In the genomic region with DNA sequence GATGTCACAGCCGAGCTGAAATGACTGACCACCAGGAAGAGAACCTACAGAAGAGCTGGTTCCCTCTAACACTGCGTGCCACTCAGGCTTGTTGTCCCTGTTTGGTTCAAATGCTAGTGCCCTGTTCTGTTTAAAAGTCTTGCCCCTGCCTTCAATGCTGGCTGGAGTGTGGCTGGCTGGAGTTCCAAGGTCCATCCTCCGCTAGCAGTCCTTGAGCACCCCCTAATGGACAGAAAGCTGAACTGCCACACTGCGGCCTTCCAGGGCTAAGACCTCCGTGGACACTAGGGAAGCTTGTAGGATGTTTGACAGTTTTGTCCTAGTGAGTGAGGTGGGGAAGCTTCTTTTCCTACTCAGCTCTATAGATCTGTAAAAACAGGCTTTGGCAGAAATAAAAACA, we compare ENCODE assay signal across 8 mouse cellular contexts. TPM values are rescaled to one million over a fixed set of nuclear protein-coding genes. Genes with fewer than 3 reads are reported as not detected.
DNase-seq lines count a peak whose midpoint lies in the region; ATAC-seq and TF ChIP-seq lines count a peak whose summit lies in the region.

No protein-coding gene starts in this region.

- no peak for TF ChIP-seq POLR2A in thymus, adult 2 months (IDR thresholded peaks at IDR 0.05; ENCODE audit: control insufficient read depth, extremely low read depth, insufficient read depth, low read length, poor library complexity)
- no peak for TF ChIP-seq POLR2A in bone marrow macrophage, adult 2 months (IDR thresholded peaks at IDR 0.05; ENCODE audit: borderline replicate concordance, low read depth, low read length)
- no peak for TF ChIP-seq POLR2A in embryonic fibroblast, embryonic 13.5 days (IDR thresholded peaks at IDR 0.05; ENCODE audit: low read depth, low read length)
- TF ChIP-seq POLR2A in limb, embryonic 14.5 days (IDR thresholded peaks at IDR 0.05; ENCODE audit: borderline replicate concordance, extremely low read depth, insufficient read depth, insufficient read length): no peak

- no peak overlapping the region for H3K9ac ChIP-seq in limb, embryonic 14.5 days (ENCODE audit: low read depth, low read length, severe bottlenecking)
- H3K9ac ChIP-seq in stomach, postnatal 0 days (ENCODE audit: low read length): no peak overlapping the region

- no peaks in the 10 kb centered on the region for H3K27me3 ChIP-seq in thymus, adult 2 months (ENCODE audit: control insufficient read depth, insufficient read depth, low read length)
- no peaks in the 10 kb centered on the region for H3K27me3 ChIP-seq in limb, embryonic 14.5 days (ENCODE audit: control insufficient read depth, insufficient read depth, low read length)
- no peaks in the 10 kb centered on the region for H3K27me3 ChIP-seq in stomach, postnatal 0 days (ENCODE audit: control insufficient read depth, insufficient read depth, low read length)

- H3K4me1 ChIP-seq in thymus, adult 2 months (replicated peaks; ENCODE audit: control insufficient read depth, insufficient read depth, low read length): no peaks in the 10 kb centered on the region
- H3K4me1 ChIP-seq in bone marrow macrophage, adult 2 months (ENCODE audit: control insufficient read depth, insufficient read depth, low read length): no peaks in the 10 kb centered on the region
- no peaks in the 10 kb centered on the region for H3K4me1 ChIP-seq in embryonic fibroblast, embryonic 13.5 days (ENCODE audit: control insufficient read depth, insufficient read depth, low read length)
- no peaks in the 10 kb centered on the region for H3K4me1 ChIP-seq in limb, embryonic 14.5 days (ENCODE audit: control insufficient read depth, insufficient read depth, low read length)
- H3K4me1 ChIP-seq in stomach, postnatal 0 days (replicated peaks; ENCODE audit: control insufficient read depth, insufficient read depth): no peaks in the 10 kb centered on the region

- peak; percentile 55 for DNase-seq in thymus, adult 2 months
- DNase-seq in thymus, adult 18-20 months: no peak
- peak; percentile 56 for DNase-seq in limb, embryonic 14.5 days (ENCODE audit: low spot score)
- peak; percentile 83 for DNase-seq in stomach, postnatal 0 days (ENCODE audit: low spot score)

- H3K36me3 ChIP-seq in thymus, adult 2 months (ENCODE audit: control insufficient read depth, insufficient read depth, low read length): no peaks in the 10 kb centered on the region
- H3K36me3 ChIP-seq in limb, embryonic 14.5 days (ENCODE audit: control insufficient read depth, insufficient read depth, low read length): no peaks in the 10 kb centered on the region
- H3K36me3 ChIP-seq in stomach, postnatal 0 days (ENCODE audit: control insufficient read depth, insufficient read depth, low read length): no peaks in the 10 kb centered on the region

- peak; percentile 89 to 97 for ATAC-seq in hematopoietic stem cell, adult 5-6 weeks (replicated peaks in 1 of 2; ENCODE audit: insufficient read depth in 1 of 2, low FRiP score in 2 of 2, low TSS enrichment in 1 of 2, low read depth in 1 of 2, poor library complexity in 2 of 2, severe bottlenecking in 2 of 2)
- no peak for ATAC-seq in limb, embryonic 14.5 days (ENCODE audit: low FRiP score, low read depth)
- peak; percentile 93 for ATAC-seq in monocyte, adult 5-6 weeks (replicated peaks; ENCODE audit: insufficient number of reproducible peaks, low FRiP score, low TSS enrichment, poor library complexity, severe bottlenecking)
- ATAC-seq in stomach, postnatal 0 days (ENCODE audit: low FRiP score, low TSS enrichment): peak; percentile 80

- H3K27ac ChIP-seq in thymus, adult 2 months (ENCODE audit: control insufficient read depth, insufficient read depth, low read length): no peak overlapping the region
- H3K27ac ChIP-seq in bone marrow macrophage, adult 2 months (ENCODE audit: insufficient read depth, low read depth, low read length): no peak overlapping the region
- no peak overlapping the region for H3K27ac ChIP-seq in embryonic fibroblast, embryonic 13.5 days (ENCODE audit: insufficient read depth, low read length)
- H3K27ac ChIP-seq in limb, embryonic 14.5 days (replicated peaks; ENCODE audit: low read depth, low read length): no peak overlapping the region
- H3K27ac ChIP-seq in stomach, postnatal 0 days (replicated peaks): no peak overlapping the region

- peak; percentile 79; the same call in 1 of the 2 replicates for TF ChIP-seq CTCF in thymus, adult 2 months (IDR thresholded peaks at IDR 0.05; ENCODE audit: borderline replicate concordance, control insufficient read depth, extremely low read depth, insufficient read depth, low read length, poor library complexity)
- peak; percentile 67 for TF ChIP-seq CTCF in bone marrow macrophage, adult 2 months (IDR thresholded peaks at IDR 0.05; ENCODE audit: low read depth, low read length)
- peak; percentile 77 for TF ChIP-seq CTCF in embryonic fibroblast, embryonic 13.5 days (IDR thresholded peaks at IDR 0.05; ENCODE audit: borderline replicate concordance, insufficient read depth, low read length)
- TF ChIP-seq CTCF in stomach, postnatal 0 days (IDR thresholded peaks at IDR 0.05; ENCODE audit: low read depth): peak; percentile 99

- 25% methylated on average over 5 of the region's 5 CpGs for WGBS in thymus, adult 2 months
- WGBS in limb, embryonic 14.5 days: 20% methylated on average over 5 of the region's 5 CpGs
- WGBS in stomach, postnatal 0 days: 23% methylated on average over 5 of the region's 5 CpGs

- no peak overlapping the region for H3K4me2 ChIP-seq in limb, embryonic 14.5 days (replicated peaks; ENCODE audit: low read depth, low read length, severe bottlenecking)
- H3K4me2 ChIP-seq in stomach, postnatal 0 days (replicated peaks; ENCODE audit: low read depth): no peak overlapping the region

- H3K9me3 ChIP-seq in limb, embryonic 14.5 days (ENCODE audit: control insufficient read depth, low read length): no peaks in the 10 kb centered on the region
- H3K9me3 ChIP-seq in stomach, postnatal 0 days (ENCODE audit: control insufficient read depth, low read length): no peaks in the 10 kb centered on the region

- H3K4me3 ChIP-seq in thymus, adult 2 months (ENCODE audit: control insufficient read depth, insufficient read depth, low read length): no peak overlapping the region
- H3K4me3 ChIP-seq in bone marrow macrophage, adult 2 months (ENCODE audit: insufficient read depth, low read length): no peak overlapping the region
- H3K4me3 ChIP-seq in embryonic fibroblast, embryonic 13.5 days (ENCODE audit: insufficient read depth, low read length): no peak overlapping the region
- no peak overlapping the region for H3K4me3 ChIP-seq in limb, embryonic 14.5 days (replicated peaks; ENCODE audit: low read length)
- H3K4me3 ChIP-seq in stomach, postnatal 0 days (ENCODE audit: low read depth, low read length): no peak overlapping the region

- TF ChIP-seq EP300 in stomach, postnatal 0 days (optimal IDR thresholded peaks at IDR 0.05): no peak

RNA-seq across cellular contexts. Expression of gene Nup93, which starts 8.6 kb away (rescaled TPM):
- polyA plus RNA-seq in thymus, adult 2 months (2012; rRNA removed): 28.1 and 28.2 TPM in 2 replicates
- 21.4 and 23.7 TPM in 2 replicates for polyA plus RNA-seq in bone marrow macrophage, adult 2 months (2012; ENCODE audit: insufficient read depth, insufficient read length, missing spikeins)
- 58.2 and 65.0 TPM in 2 replicates for polyA plus RNA-seq in embryonic fibroblast, embryonic 13.5 days (2011; ENCODE audit: insufficient read length, low read depth, missing spikeins)
- 29.3 and 31.3 TPM in 2 replicates for total RNA-seq in hematopoietic stem cell, adult 5-6 weeks (2017)
- 60.5 and 64.0 TPM in 2 replicates for polyA plus RNA-seq in limb, embryonic 14.5 days (2012; rRNA removed)
- 72.3 and 79.9 TPM in 2 replicates for polyA plus RNA-seq in limb, embryonic 14.5 days (2014; fragmentation: Nextera tagmentation; extraction: Ambion mirVana)
- 11.8 to 21.1 TPM (median 12.5 TPM) in 3 replicates for total RNA-seq in monocyte, adult 5-6 weeks (2017)
- polyA plus RNA-seq in stomach, postnatal 0 days (2015; fragmentation: Nextera tagmentation; extraction: Ambion mirVana): 26.2 and 28.1 TPM in 2 replicates

RNA-seq across cellular contexts. Expression of gene Mt1, which starts 26.9 kb away (rescaled TPM):
- 155 and 260 TPM in 2 replicates for polyA plus RNA-seq in thymus, adult 2 months (2012; rRNA removed)
- 218 and 271 TPM in 2 replicates for polyA plus RNA-seq in bone marrow macrophage, adult 2 months (2012; ENCODE audit: insufficient read depth, insufficient read length, missing spikeins)
- 435 and 525 TPM in 2 replicates for polyA plus RNA-seq in embryonic fibroblast, embryonic 13.5 days (2011; ENCODE audit: insufficient read length, low read depth, missing spikeins)
- total RNA-seq in hematopoietic stem cell, adult 5-6 weeks (2017): 19.3 and 81.7 TPM in 2 replicates
- polyA plus RNA-seq in limb, embryonic 14.5 days (2012; rRNA removed): 91.7 and 100 TPM in 2 replicates
- 149 and 158 TPM in 2 replicates for polyA plus RNA-seq in limb, embryonic 14.5 days (2014; fragmentation: Nextera tagmentation; extraction: Ambion mirVana)
- 7.1 to 8.5 TPM (median 8.2 TPM) in 3 replicates for total RNA-seq in monocyte, adult 5-6 weeks (2017)
- 1,909 and 2,218 TPM in 2 replicates for polyA plus RNA-seq in stomach, postnatal 0 days (2015; fragmentation: Nextera tagmentation; extraction: Ambion mirVana)

RNA-seq across cellular contexts. Expression of gene Mt2, which starts 33.3 kb away (rescaled TPM):
- 16.2 and 21.0 TPM in 2 replicates for polyA plus RNA-seq in thymus, adult 2 months (2012; rRNA removed)
- polyA plus RNA-seq in bone marrow macrophage, adult 2 months (2012; ENCODE audit: insufficient read depth, insufficient read length, missing spikeins): 9.4 and 11.8 TPM in 2 replicates
- polyA plus RNA-seq in embryonic fibroblast, embryonic 13.5 days (2011; ENCODE audit: insufficient read length, low read depth, missing spikeins): 199 and 340 TPM in 2 replicates
- total RNA-seq in hematopoietic stem cell, adult 5-6 weeks (2017): 4.9 and 52.7 TPM in 2 replicates
- 32.8 and 51.6 TPM in 2 replicates for polyA plus RNA-seq in limb, embryonic 14.5 days (2012; rRNA removed)
- polyA plus RNA-seq in limb, embryonic 14.5 days (2014; fragmentation: Nextera tagmentation; extraction: Ambion mirVana): 39.6 and 48.1 TPM in 2 replicates
- total RNA-seq in monocyte, adult 5-6 weeks (2017): 3.1 TPM in 1 of 3 replicates, not detected in the others
- 570 and 681 TPM in 2 replicates for polyA plus RNA-seq in stomach, postnatal 0 days (2015; fragmentation: Nextera tagmentation; extraction: Ambion mirVana)

RNA-seq across cellular contexts. Expression of gene Mt3, which starts 53.3 kb away (rescaled TPM):
- 0.96 and 1.9 TPM in 2 replicates for polyA plus RNA-seq in thymus, adult 2 months (2012; rRNA removed)
- polyA plus RNA-seq in bone marrow macrophage, adult 2 months (2012; ENCODE audit: insufficient read depth, insufficient read length, missing spikeins): not detected in 2 replicates
- polyA plus RNA-seq in embryonic fibroblast, embryonic 13.5 days (2011; ENCODE audit: insufficient read length, low read depth, missing spikeins): 3.3 TPM in 1 of 2 replicates, not detected in the other
- not detected in 2 replicates for total RNA-seq in hematopoietic stem cell, adult 5-6 weeks (2017)
- 2.0 and 3.3 TPM in 2 replicates for polyA plus RNA-seq in limb, embryonic 14.5 days (2012; rRNA removed)
- 2.8 and 3.8 TPM in 2 replicates for polyA plus RNA-seq in limb, embryonic 14.5 days (2014; fragmentation: Nextera tagmentation; extraction: Ambion mirVana)
- not detected in 3 replicates for total RNA-seq in monocyte, adult 5-6 weeks (2017)
- 4.1 and 5.3 TPM in 2 replicates for polyA plus RNA-seq in stomach, postnatal 0 days (2015; fragmentation: Nextera tagmentation; extraction: Ambion mirVana)

Comparison
In these comparisons a context has a peak if more than half of its experiments do, and no peak if none do; other contexts are left out.
1. DNase-seq: peak in thymus, adult 2 months (single experiment), limb, embryonic 14.5 days (single experiment) and stomach, postnatal 0 days (single experiment); none in thymus, adult 18-20 months (0 of 2).
2. Peak in every context shown above with its lines, with median percentiles within 50 percentile points of each other: CTCF ChIP-seq.